Mouse (Mus musculus) neural tube, embryonic 11.5 days (tissue): Measurements from ENCODE around the gene Cadps2. TPM values are rescaled to one million over a fixed set of nuclear protein-coding genes. Genes with fewer than 3 reads are reported as not detected.

Experiments used
- ATAC-seq: fragments of 200-750 bp; cut with Nextera tagmentation; 2 replicates; pipeline ENCODE4 v1.8.0; 2017; ENCODE audit warnings: moderate number of reproducible peaks, mild to moderate bottlenecking, moderate TSS enrichment, moderate library complexity; ENCODE audit not compliant: insufficient read depth, low FRiP score, low TSS enrichment
- DNase-seq: peaks from one replicate; pipeline ENCODE4 v3.0.0-alpha.2; 2015; ENCODE audit warnings: low spot score
- H3K27ac ChIP-seq: fragments of 300-500 bp; sonication (generic); 2 replicates; pipeline ENCODE4 v1.5.1; 2014; ENCODE audit warnings: low read depth, mild to moderate bottlenecking, low read length
- H3K27me3 ChIP-seq: fragments of 300-500 bp; sonication (generic); 2 replicates; pipeline ENCODE4 v1.6.1; 2014; ENCODE audit warnings: mild to moderate bottlenecking, low read length, mixed read lengths; ENCODE audit not compliant: control insufficient read depth, insufficient read depth
- H3K36me3 ChIP-seq: fragments of 300-500 bp; sonication (generic); 2 replicates; pipeline ENCODE4 v1.6.1; 2014; ENCODE audit warnings: mild to moderate bottlenecking, low read length, moderate library complexity, mixed read lengths; ENCODE audit not compliant: control insufficient read depth, insufficient read depth
- H3K4me1 ChIP-seq: fragments of 300-500 bp; sonication (generic); 2 replicates; pipeline ENCODE4 v1.6.1; 2014; ENCODE audit warnings: low read length, mixed read lengths; ENCODE audit not compliant: control insufficient read depth, insufficient read depth
- H3K4me2 ChIP-seq: fragments of 300-500 bp; sonication (generic); 2 replicates; pipeline ENCODE4 v1.6.1; 2014; ENCODE audit warnings: low read depth, mild to moderate bottlenecking, moderate library complexity
- H3K4me3 ChIP-seq: fragments of 300-500 bp; sonication (generic); 2 replicates; pipeline ENCODE4 v1.5.1; 2014; ENCODE audit warnings: low read depth, low read length
- H3K9ac ChIP-seq: fragments of 300-500 bp; sonication (generic); 2 replicates; pipeline ENCODE4 v1.6.1; 2014; ENCODE audit warnings: mild to moderate bottlenecking, low read length
- H3K9me3 ChIP-seq: fragments of 300-500 bp; sonication (generic); 2 replicates; pipeline ENCODE4 v1.6.1; 2016; ENCODE audit warnings: low read length; ENCODE audit not compliant: control insufficient read depth
- WGBS: fragments of 180-500 bp; shearing (Covaris S2); extraction: QIAGEN DNeasy Blood & Tissue Kit; methylation state at CpG from one replicate; pipeline ENCODE4 v1.1.7; 2014; 5-methylcytosine and 5-hydroxymethylcytosine counted together
- polyA plus RNA-seq: library from polyadenylated mRNA; unstranded; fragments of >200 nt; fragmentation: Nextera tagmentation; extraction: Ambion mirVana; gene quantifications from 2 replicates; pipeline ENCODE4 v1.2.1, GENCODE M21; 2014

Cadps2 gene
- polyA plus RNA-seq, 1 experiment from 2014 or later = 3.1 TPM

GRCm38 (mm10) chr6:23810087-23810486 is 29.1 kb downstream of the Cadps2 start:
- Histone ChIP-seq H3K9ac (no peak overlapping the region), H3K36me3 (no peaks in the 10 kb centered on the region), H3K4me3 (no peak overlapping the region), H3K4me1 (no peaks in the 10 kb centered on the region), H3K4me2 (no peak overlapping the region), H3K27me3 (no peaks in the 10 kb centered on the region), H3K9me3 (no peaks in the 10 kb centered on the region), H3K27ac (no peak overlapping the region)
- DNase-seq (no peak), ATAC-seq (no peak)
- WGBS = 76% methylated on average over 1 of the region's 1 CpGs

GRCm38 (mm10) chr6:23809344-23809743 is 29.9 kb downstream of the Cadps2 start:
- Histone ChIP-seq H3K4me2 (no peak overlapping the region), H3K4me3 (no peak overlapping the region), H3K9ac (no peak overlapping the region), H3K27me3 (no peaks in the 10 kb centered on the region), H3K4me1 (no peaks in the 10 kb centered on the region), H3K27ac (no peak overlapping the region), H3K9me3 (no peaks in the 10 kb centered on the region), H3K36me3 (no peaks in the 10 kb centered on the region)
- DNase-seq (no peak), ATAC-seq (no peak)
- WGBS = 86% methylated on average over 6 of the region's 6 CpGs

GRCm38 (mm10) chr6:23805333-23805732 is 33.9 kb downstream of the Cadps2 start:
- Histone ChIP-seq H3K36me3 (no peaks in the 10 kb centered on the region), H3K4me1 (no peaks in the 10 kb centered on the region), H3K4me2 (no peak overlapping the region), H3K4me3 (no peak overlapping the region), H3K27me3 (no peaks in the 10 kb centered on the region), H3K9me3 (no peaks in the 10 kb centered on the region), H3K27ac (no peak overlapping the region), H3K9ac (no peak overlapping the region)
- ATAC-seq (no peak), DNase-seq (no peak)
- WGBS = 93% methylated on average over 7 of the region's 7 CpGs

GRCm38 (mm10) chr6:23791822-23792221 is 47.4 kb downstream of the Cadps2 start:
- H3K27me3 ChIP-seq = no peaks in the 10 kb centered on the region
- WGBS = 84% methylated on average over 3 of the region's 3 CpGs
- H3K9me3 ChIP-seq = no peaks in the 10 kb centered on the region
- no peak overlapping the region for H3K27ac ChIP-seq
- no peaks in the 10 kb centered on the region for H3K4me1 ChIP-seq
- H3K9ac ChIP-seq = no peak overlapping the region
- DNase-seq (no peak), ATAC-seq (no peak)
- no peak overlapping the region for H3K4me2 ChIP-seq
- no peak overlapping the region for H3K4me3 ChIP-seq
- H3K36me3 ChIP-seq = no peaks in the 10 kb centered on the region

- H3K27me3 ChIP-seq = no peaks in the 10 kb centered on the region
- DNase-seq = no peak
These were observed 61.6 kb downstream of the Cadps2 start for GRCm38 (mm10) chr6:23777641-23778040.

GRCm38 (mm10) chr6:23762204-23762603 is 77.0 kb downstream of the Cadps2 start:
- H3K27me3 ChIP-seq = no peaks in the 10 kb centered on the region
- no peak for DNase-seq
- no peaks in the 10 kb centered on the region for H3K36me3 ChIP-seq
- WGBS = 83% methylated on average over 3 of the region's 3 CpGs
- no peak overlapping the region for H3K9ac ChIP-seq
- no peak overlapping the region for H3K4me3 ChIP-seq
- no peaks in the 10 kb centered on the region for H3K4me1 ChIP-seq
- no peak for ATAC-seq
- H3K4me2 ChIP-seq = no peak overlapping the region
- no peaks in the 10 kb centered on the region for H3K9me3 ChIP-seq
- no peak overlapping the region for H3K27ac ChIP-seq

More at GRCm38 (mm10) chr6:23777641-23778040, 61.6 kb downstream of the Cadps2 start:
- Histone ChIP-seq H3K4me2 (no peak overlapping the region), H3K9me3 (no peaks in the 10 kb centered on the region), H3K9ac (no peak overlapping the region), H3K4me3 (no peak overlapping the region), H3K27ac (no peak overlapping the region), H3K4me1 (no peaks in the 10 kb centered on the region), H3K36me3 (no peaks in the 10 kb centered on the region)
- WGBS = 65% methylated on average over 1 of the region's 1 CpGs
- ATAC-seq = no peak

GRCm38 (mm10) chr6:23758249-23758648 is 81.0 kb downstream of the Cadps2 start:
- Histone ChIP-seq H3K9me3 (no peaks in the 10 kb centered on the region), H3K4me2 (no peak overlapping the region), H3K9ac (no peak overlapping the region), H3K27me3 (no peaks in the 10 kb centered on the region), H3K36me3 (no peaks in the 10 kb centered on the region), H3K27ac (no peak overlapping the region), H3K4me3 (no peak overlapping the region), H3K4me1 (no peaks in the 10 kb centered on the region)
- DNase-seq (no peak), ATAC-seq (no peak)
- WGBS = 82% methylated on average over 2 of the region's 2 CpGs

GRCm38 (mm10) chr6:23748823-23749222 is 90.4 kb downstream of the Cadps2 start:
- ATAC-seq (no peak), DNase-seq (no peak)
- no peaks in the 10 kb centered on the region for H3K9me3 ChIP-seq
- no peaks in the 10 kb centered on the region for H3K36me3 ChIP-seq
- no peaks in the 10 kb centered on the region for H3K27me3 ChIP-seq
- no peak overlapping the region for H3K4me3 ChIP-seq
- no peaks in the 10 kb centered on the region for H3K4me1 ChIP-seq
- H3K27ac ChIP-seq = no peak overlapping the region
- no peak overlapping the region for H3K9ac ChIP-seq
- WGBS = 87% methylated on average over 5 of the region's 5 CpGs
- no peak overlapping the region for H3K4me2 ChIP-seq

GRCm38 (mm10) chr6:23740010-23740409 is 99.2 kb downstream of the Cadps2 start:
- H3K4me2 ChIP-seq = no peak overlapping the region
- no peak overlapping the region for H3K27ac ChIP-seq
- H3K4me1 ChIP-seq = no peaks in the 10 kb centered on the region
- H3K9me3 ChIP-seq = no peaks in the 10 kb centered on the region
- no peak overlapping the region for H3K4me3 ChIP-seq
- H3K36me3 ChIP-seq = no peaks in the 10 kb centered on the region
- no peak for DNase-seq
- H3K27me3 ChIP-seq = no peaks in the 10 kb centered on the region
- H3K9ac ChIP-seq = no peak overlapping the region
- 87% methylated on average over 5 of the region's 5 CpGs for WGBS
- no peak for ATAC-seq
